Mouse (Mus musculus) embryonic facial prominence, embryonic 11.5 days (tissue): Measurements from ENCODE around the gene Pawr. TPM values are rescaled to one million over a fixed set of nuclear protein-coding genes. Genes with fewer than 3 reads are reported as not detected.
"Not testable (repeated sequence)": the region's sequence is repeated elsewhere in the genome, so short reads cannot be mapped to it uniquely, and the experiment has no call there.

Source experiments
- ATAC-seq: fragments of 200-750 bp; cut with Nextera tagmentation; replicated peaks from 2 replicates; pipeline ENCODE4 v1.8.0; 2017; ENCODE audit warnings: low read depth; ENCODE audit not compliant: insufficient number of reproducible peaks, low FRiP score, low TSS enrichment
- DNase-seq: peaks from one replicate; pipeline ENCODE4 v3.0.0-alpha.2; 2015; ENCODE audit warnings: low spot score
- H3K27ac ChIP-seq: fragments of 300-500 bp; sonication (generic); replicated peaks from 2 replicates; pipeline ENCODE4 v1.5.1; 2014; ENCODE audit warnings: mild to moderate bottlenecking, low read depth, low read length, control low read depth
- H3K27me3 ChIP-seq: fragments of 300-500 bp; sonication (generic); 2 replicates; pipeline ENCODE4 v1.6.1; 2014; ENCODE audit warnings: mild to moderate bottlenecking, low read length, moderate library complexity, mixed read lengths; ENCODE audit not compliant: control insufficient read depth, insufficient read depth
- H3K36me3 ChIP-seq: fragments of 300-500 bp; sonication (generic); replicated peaks from 2 replicates; pipeline ENCODE4 v1.6.1; 2014; ENCODE audit warnings: low read depth, mild to moderate bottlenecking, low read length, moderate library complexity, mixed read lengths; ENCODE audit not compliant: control insufficient read depth, insufficient read depth
- H3K4me1 ChIP-seq: fragments of 300-500 bp; sonication (generic); 2 replicates; pipeline ENCODE4 v1.6.1; 2014; ENCODE audit warnings: low read length, mixed read lengths; ENCODE audit not compliant: control insufficient read depth, insufficient read depth
- H3K4me2 ChIP-seq: fragments of 300-500 bp; sonication (generic); 2 replicates; pipeline ENCODE4 v1.6.1; 2014; ENCODE audit warnings: low read depth, mild to moderate bottlenecking, control low read depth, low read length, moderate library complexity
- H3K4me3 ChIP-seq: fragments of 300-500 bp; sonication (generic); 2 replicates; pipeline ENCODE4 v1.5.1; 2014; ENCODE audit warnings: low read depth, low read length, control low read depth
- H3K9ac ChIP-seq: fragments of 300-500 bp; sonication (generic); replicated peaks from 2 replicates; pipeline ENCODE4 v1.6.1; 2014; ENCODE audit warnings: mild to moderate bottlenecking, control low read depth, low read length
- H3K9me3 ChIP-seq: fragments of 300-500 bp; sonication (generic); replicated peaks from 2 replicates; pipeline ENCODE4 v1.6.1; 2016; ENCODE audit warnings: mild to moderate bottlenecking, low read length, inconsistent platforms, mixed read lengths; ENCODE audit not compliant: control insufficient read depth
- WGBS: fragments of 180-500 bp; shearing (Covaris S2); extraction: QIAGEN DNeasy Blood & Tissue Kit; methylation state at CpG from one replicate; pipeline ENCODE4 v1.1.7; 2014; 5-methylcytosine and 5-hydroxymethylcytosine counted together
- polyA plus RNA-seq: library from polyadenylated mRNA; unstranded; fragments of >200 nt; fragmentation: Nextera tagmentation; extraction: Ambion mirVana; gene quantifications from 2 replicates; pipeline ENCODE4 v1.2.1, GENCODE M21; 2014

Pawr gene
- polyA plus RNA-seq, 1 experiment from 2014 or later, result 11.6 TPM

GRCm38 (mm10) chr10:108336581-108336980, 4.7 kb downstream of the Pawr start:
- no peaks in the 10 kb centered on the region for H3K36me3 ChIP-seq

GRCm38 (mm10) chr10:108338055-108338961, 6.4 kb downstream of the Pawr start:
- DNase-seq (no peak), ATAC-seq (no peak)
- no peak overlapping the region for H3K4me3 ChIP-seq
- no peaks in the 10 kb centered on the region for H3K4me1 ChIP-seq
- H3K4me2 ChIP-seq, result no peak overlapping the region
- H3K27me3 ChIP-seq, result no peaks in the 10 kb centered on the region
- no peak overlapping the region for H3K9ac ChIP-seq
- no peak overlapping the region for H3K27ac ChIP-seq
- no peaks in the 10 kb centered on the region for H3K36me3 ChIP-seq
- WGBS, result 82% methylated on average over 22 of the region's 22 CpGs
- H3K9me3 ChIP-seq, result no peaks in the 10 kb centered on the region

More at GRCm38 (mm10) chr10:108336581-108336980, 4.7 kb downstream of the Pawr start:
- 89% methylated on average over 9 of the region's 9 CpGs for WGBS
- DNase-seq (no peak), ATAC-seq (no peak)
- Histone ChIP-seq H3K27ac (no peak overlapping the region), H3K4me3 (no peak overlapping the region), H3K4me2 (no peak overlapping the region), H3K4me1 (no peaks in the 10 kb centered on the region), H3K9me3 (no peaks in the 10 kb centered on the region), H3K9ac (no peak overlapping the region), H3K27me3 (peaks cover 2% of the 10 kb centered on the region; the same call in 1 of the 2 replicates)

- H3K4me3 ChIP-seq, result no peak overlapping the region
- no peaks in the 10 kb centered on the region for H3K9me3 ChIP-seq
- ATAC-seq (no peak), DNase-seq (peak; percentile 41)
- H3K4me2 ChIP-seq, result no peak overlapping the region
- H3K27ac ChIP-seq, result no peak overlapping the region
- no peak overlapping the region for H3K9ac ChIP-seq
- no peaks in the 10 kb centered on the region for H3K4me1 ChIP-seq
- H3K36me3 ChIP-seq, result no peaks in the 10 kb centered on the region
- no peaks in the 10 kb centered on the region for H3K27me3 ChIP-seq
- 81% methylated on average over 5 of the region's 5 CpGs for WGBS
Observed at GRCm38 (mm10) chr10:108339118-108339517, 7.2 kb downstream of the Pawr start.

- Histone ChIP-seq H3K9me3 (no peaks in the 10 kb centered on the region), H3K4me2 (no peak overlapping the region), H3K27ac (no peak overlapping the region), H3K27me3 (no peaks in the 10 kb centered on the region), H3K9ac (no peak overlapping the region), H3K4me3 (no peak overlapping the region), H3K4me1 (no peaks in the 10 kb centered on the region), H3K36me3 (no peaks in the 10 kb centered on the region)
- WGBS, result 80% methylated on average over 4 of the region's 4 CpGs
- ATAC-seq, result no peak
- no peak for DNase-seq
Observed at GRCm38 (mm10) chr10:108339872-108340271, 8.0 kb downstream of the Pawr start.

GRCm38 (mm10) chr10:108343734-108344133, 11.8 kb downstream of the Pawr start:
- Histone ChIP-seq H3K4me1 (no peaks in the 10 kb centered on the region), H3K36me3 (no peaks in the 10 kb centered on the region), H3K27ac (no peak overlapping the region), H3K9me3 (no peaks in the 10 kb centered on the region), H3K27me3 (no peaks in the 10 kb centered on the region), H3K9ac (no peak overlapping the region), H3K4me3 (no peak overlapping the region), H3K4me2 (no peak overlapping the region)
- no peak for DNase-seq
- ATAC-seq, result no peak

- no peak for ATAC-seq
- Histone ChIP-seq H3K27ac (no peak overlapping the region), H3K4me1 (no peaks in the 10 kb centered on the region), H3K4me2 (no peak overlapping the region), H3K36me3 (no peaks in the 10 kb centered on the region), H3K4me3 (no peak overlapping the region), H3K9ac (no peak overlapping the region), H3K9me3 (no peaks in the 10 kb centered on the region), H3K27me3 (no peaks in the 10 kb centered on the region)
- DNase-seq, result no peak
- WGBS, result 92% methylated on average over 9 of the region's 9 CpGs
Observed at GRCm38 (mm10) chr10:108345123-108345522, 13.2 kb downstream of the Pawr start.

GRCm38 (mm10) chr10:108346301-108346700, 14.4 kb downstream of the Pawr start:
- 91% methylated on average over 4 of the region's 4 CpGs for WGBS
- H3K4me3 ChIP-seq, H3K36me3 ChIP-seq, H3K9me3 ChIP-seq, H3K27ac ChIP-seq, H3K4me2 ChIP-seq, ATAC-seq, H3K4me1 ChIP-seq, H3K27me3 ChIP-seq, H3K9ac ChIP-seq, DNase-seq: not testable (repeated sequence)
